Mouse (Mus musculus): Measurements from ENCODE around the gene Nfia. TPM values are rescaled to one million over a fixed set of nuclear protein-coding genes. Genes with fewer than 3 reads are reported as not detected.
A peak's percentile ranks its signal among the peaks of the same experiment; 100 is the strongest.

Gene Nfia
- polyA plus RNA-seq, 1 experiment, result not detected

GRCm38 (mm10) chr4:98104161-98104560, 331.6 kb downstream of the Nfia start:
- 81% methylated on average over 8 of the region's 8 CpGs for WGBS
- Histone ChIP-seq H3K4me1 (ENCODE audit: control insufficient read depth, insufficient read depth, low read length) (no peaks in the 10 kb centered on the region; the same call in 1 of the 2 replicates), H3K4me3 (ENCODE audit: insufficient read depth, low read depth, low read length) (no peak overlapping the region), H3K27ac (ENCODE audit: insufficient read depth, low read depth, low read length) (no peak overlapping the region)
- TF ChIP-seq CTCF (IDR thresholded peaks at IDR 0.05; ENCODE audit: insufficient read depth, low read depth, low read length) (no peak), POLR2A (IDR thresholded peaks at IDR 0.05; ENCODE audit: insufficient read depth, low read depth, low read length) (no peak)

- no peak overlapping the region for H3K27ac ChIP-seq (ENCODE audit: insufficient read depth, low read depth, low read length)
- WGBS, result 79% methylated on average over 9 of the region's 9 CpGs
- H3K4me1 ChIP-seq (ENCODE audit: control insufficient read depth, insufficient read depth, low read length), result no peaks in the 10 kb centered on the region; the same call in 1 of the 2 replicates
- no peak overlapping the region for H3K4me3 ChIP-seq (ENCODE audit: insufficient read depth, low read depth, low read length)
- TF ChIP-seq CTCF (IDR thresholded peaks at IDR 0.05; ENCODE audit: insufficient read depth, low read depth, low read length), result no peak
These were observed 332.6 kb downstream of the Nfia start for GRCm38 (mm10) chr4:98104911-98105702.

GRCm38 (mm10) chr4:98105971-98106370, 333.4 kb downstream of the Nfia start:
- Histone ChIP-seq H3K4me3 (ENCODE audit: insufficient read depth, low read depth, low read length) (no peak overlapping the region), H3K27ac (ENCODE audit: insufficient read depth, low read depth, low read length) (no peak overlapping the region), H3K4me1 (ENCODE audit: control insufficient read depth, insufficient read depth, low read length) (no peaks in the 10 kb centered on the region; the same call in 1 of the 2 replicates)
- WGBS, result 67% methylated on average over 6 of the region's 6 CpGs
- TF ChIP-seq POLR2A (IDR thresholded peaks at IDR 0.05; ENCODE audit: insufficient read depth, low read depth, low read length) (no peak), CTCF (IDR thresholded peaks at IDR 0.05; ENCODE audit: insufficient read depth, low read depth, low read length) (no peak)

GRCm38 (mm10) chr4:98106445-98107092, 334.0 kb downstream of the Nfia start:
- no peak for TF ChIP-seq POLR2A (IDR thresholded peaks at IDR 0.05; ENCODE audit: insufficient read depth, low read depth, low read length)
- no peak for TF ChIP-seq CTCF (IDR thresholded peaks at IDR 0.05; ENCODE audit: insufficient read depth, low read depth, low read length)
- no peak overlapping the region for H3K27ac ChIP-seq (ENCODE audit: insufficient read depth, low read depth, low read length)
- H3K4me1 ChIP-seq (ENCODE audit: control insufficient read depth, insufficient read depth, low read length), result no peaks in the 10 kb centered on the region; the same call in 1 of the 2 replicates
- H3K4me3 ChIP-seq (ENCODE audit: insufficient read depth, low read depth, low read length), result no peak overlapping the region
- 69% methylated on average over 14 of the region's 14 CpGs for WGBS

GRCm38 (mm10) chr4:98107093-98107453, 334.5 kb downstream of the Nfia start:
- no peak for TF ChIP-seq CTCF (IDR thresholded peaks at IDR 0.05; ENCODE audit: insufficient read depth, low read depth, low read length)
- no peak for TF ChIP-seq POLR2A (IDR thresholded peaks at IDR 0.05; ENCODE audit: insufficient read depth, low read depth, low read length)
- Histone ChIP-seq H3K4me1 (ENCODE audit: control insufficient read depth, insufficient read depth, low read length) (no peaks in the 10 kb centered on the region; the same call in 1 of the 2 replicates), H3K4me3 (ENCODE audit: insufficient read depth, low read depth, low read length) (no peak overlapping the region), H3K27ac (ENCODE audit: insufficient read depth, low read depth, low read length) (no peak overlapping the region)
- WGBS, result 70% methylated on average over 4 of the region's 4 CpGs

GRCm38 (mm10) chr4:98107936-98108675, 335.6 kb downstream of the Nfia start:
- TF ChIP-seq POLR2A (IDR thresholded peaks at IDR 0.05; ENCODE audit: insufficient read depth, low read depth, low read length) (no peak), CTCF (IDR thresholded peaks at IDR 0.05; ENCODE audit: insufficient read depth, low read depth, low read length) (no peak)
- Histone ChIP-seq H3K4me3 (ENCODE audit: insufficient read depth, low read depth, low read length) (no peak overlapping the region), H3K27ac (ENCODE audit: insufficient read depth, low read depth, low read length) (no peak overlapping the region), H3K4me1 (ENCODE audit: control insufficient read depth, insufficient read depth, low read length) (no peaks in the 10 kb centered on the region)
- 13% methylated on average over 9 of the region's 9 CpGs for WGBS

- 30% methylated on average over 4 of the region's 4 CpGs for WGBS
- H3K27ac ChIP-seq (ENCODE audit: insufficient read depth, low read depth, low read length), result no peak overlapping the region
- TF ChIP-seq CTCF (IDR thresholded peaks at IDR 0.05; ENCODE audit: insufficient read depth, low read depth, low read length) (no peak), POLR2A (IDR thresholded peaks at IDR 0.05; ENCODE audit: insufficient read depth, low read depth, low read length) (no peak)
- H3K4me3 ChIP-seq (ENCODE audit: insufficient read depth, low read depth, low read length), result no peak overlapping the region
- no peaks in the 10 kb centered on the region for H3K4me1 ChIP-seq (ENCODE audit: control insufficient read depth, insufficient read depth, low read length)
These were observed 336.1 kb downstream of the Nfia start for GRCm38 (mm10) chr4:98108676-98109016.

- Histone ChIP-seq H3K27ac (ENCODE audit: insufficient read depth, low read depth, low read length) (peak overlapping the region; percentile 20; the same call in 1 of the 2 replicates), H3K4me3 (ENCODE audit: insufficient read depth, low read depth, low read length) (no peak overlapping the region), H3K4me1 (ENCODE audit: control insufficient read depth, insufficient read depth, low read length) (no peaks in the 10 kb centered on the region)
- 29% methylated on average over 7 of the region's 7 CpGs for WGBS
- TF ChIP-seq CTCF (IDR thresholded peaks at IDR 0.05; ENCODE audit: insufficient read depth, low read depth, low read length) (no peak), POLR2A (IDR thresholded peaks at IDR 0.05; ENCODE audit: insufficient read depth, low read depth, low read length) (no peak)
These were observed 336.5 kb downstream of the Nfia start for GRCm38 (mm10) chr4:98109064-98109463.

- H3K27ac ChIP-seq (ENCODE audit: insufficient read depth, low read depth, low read length), result no peak overlapping the region
- H3K4me1 ChIP-seq (ENCODE audit: control insufficient read depth, insufficient read depth, low read length), result no peaks in the 10 kb centered on the region
- 91% methylated on average over 4 of the region's 4 CpGs for WGBS
- no peak overlapping the region for H3K4me3 ChIP-seq (ENCODE audit: insufficient read depth, low read depth, low read length)
- no peak for TF ChIP-seq CTCF (IDR thresholded peaks at IDR 0.05; ENCODE audit: insufficient read depth, low read depth, low read length)
- TF ChIP-seq POLR2A (IDR thresholded peaks at IDR 0.05; ENCODE audit: insufficient read depth, low read depth, low read length), result no peak
These were observed 337.4 kb downstream of the Nfia start for GRCm38 (mm10) chr4:98109911-98110310.
